Mouse (Mus musculus) adrenal gland, postnatal 4 days (tissue): ENCODE measurements around the gene Gm20425. TPM values are rescaled to one million over a fixed set of nuclear protein-coding genes. Genes with fewer than 3 reads are reported as not detected.
"Not testable (repeated sequence)": the region's sequence is repeated elsewhere in the genome, so short reads cannot be mapped to it uniquely, and the experiment has no call there.

ENCODE experiments used
- DNase-seq, 2 experiments: peaks; one replicate each; pipeline ENCODE4 v3.0.0; 2021 to 2022; ENCODE audit warnings: low spot score in 2 of 2, mixed read lengths in 2 of 2
- total RNA-seq, 2 experiments: library from RNA; stranded (reverse); gene quantifications; 2 replicates each; pipeline ENCODE4 v1.2.3; 2021

The Gm20425 gene
- total RNA-seq, 2 experiments from 2014 or later: 12.4 to 14.8 TPM

DNA sequence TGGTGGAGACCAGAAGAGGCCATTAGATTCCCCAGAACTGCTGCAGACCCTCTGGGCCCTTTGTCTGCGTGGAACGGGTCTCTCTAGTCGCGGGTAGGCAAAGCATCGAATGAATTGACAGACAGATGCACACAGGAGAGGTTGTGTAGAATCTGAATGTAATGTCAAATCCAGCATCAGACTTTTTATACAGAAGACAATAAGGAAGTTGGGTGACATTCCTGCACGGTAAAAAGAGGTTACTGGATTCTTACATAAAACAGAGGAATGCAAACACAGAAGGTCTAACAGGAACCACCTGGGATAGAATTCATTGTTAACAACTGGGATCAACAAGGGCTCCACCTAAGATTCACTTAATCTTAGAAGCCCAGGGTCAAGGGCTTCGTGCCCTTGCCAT is 74.9 kb downstream of the Gm20425 start:
- not testable (repeated sequence) for DNase-seq

DNA sequence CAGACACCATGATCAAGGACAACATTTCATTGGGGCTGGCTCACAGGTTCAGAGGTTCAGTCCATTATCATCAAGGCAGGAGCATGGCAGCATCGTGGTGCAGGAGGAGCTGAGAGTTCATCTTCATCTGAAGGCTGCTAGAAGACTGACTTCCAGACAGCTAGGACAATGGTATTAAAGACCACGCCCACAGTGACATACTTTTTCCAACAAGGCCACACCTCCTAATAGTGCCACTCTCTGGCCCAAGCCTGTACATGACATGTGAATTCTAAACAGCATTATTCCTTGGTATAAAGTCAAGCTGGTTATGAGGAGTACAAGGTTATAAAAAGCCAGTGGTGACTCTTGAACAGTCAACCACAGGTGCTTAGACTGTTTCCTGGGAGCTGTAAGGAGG is 75.5 kb downstream of the Gm20425 start:
- no peak for DNase-seq

GRCm38 (mm10) chr9:103153286-103153685 is 76.8 kb downstream of the Gm20425 start:
- no peak for DNase-seq

DNA sequence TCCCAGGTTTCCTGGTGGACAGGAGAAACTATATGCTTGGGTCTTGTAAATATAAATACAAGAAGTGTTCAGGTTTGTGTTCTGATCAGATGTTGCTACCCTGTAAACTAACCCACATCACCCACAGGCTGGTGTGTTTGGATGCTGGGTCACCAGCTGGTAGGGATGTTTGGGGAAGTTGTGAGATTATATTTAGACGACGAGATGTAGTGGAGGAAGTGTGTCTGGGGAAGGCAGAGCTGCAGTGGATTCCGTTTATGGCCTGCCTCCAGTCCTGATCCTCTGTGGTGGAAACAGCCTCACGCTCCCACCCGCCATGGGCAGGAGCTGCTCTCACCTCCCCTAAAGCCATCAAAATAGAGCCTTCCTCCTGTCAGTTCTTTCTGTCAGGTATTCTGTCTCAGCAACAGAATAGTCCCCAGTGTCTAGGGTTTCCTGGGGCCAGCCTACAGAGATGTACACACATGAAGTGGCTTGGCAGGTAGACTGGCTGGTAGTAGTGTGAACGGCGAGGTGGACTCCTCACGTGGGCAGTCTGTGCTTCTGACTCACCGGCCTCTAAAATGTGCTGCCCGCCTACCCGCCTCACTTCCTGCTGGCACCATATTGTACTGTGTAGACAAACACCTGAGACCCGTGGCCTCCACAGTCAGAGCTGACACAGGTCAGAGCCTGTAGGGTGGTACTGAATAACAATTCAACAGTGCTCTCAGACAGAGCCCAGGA is 80.9 kb downstream of the Gm20425 start:
- no peak for DNase-seq

GRCm38 (mm10) chr9:103147103-103147502 is 83.0 kb downstream of the Gm20425 start:
- DNase-seq: no peak

DNA sequence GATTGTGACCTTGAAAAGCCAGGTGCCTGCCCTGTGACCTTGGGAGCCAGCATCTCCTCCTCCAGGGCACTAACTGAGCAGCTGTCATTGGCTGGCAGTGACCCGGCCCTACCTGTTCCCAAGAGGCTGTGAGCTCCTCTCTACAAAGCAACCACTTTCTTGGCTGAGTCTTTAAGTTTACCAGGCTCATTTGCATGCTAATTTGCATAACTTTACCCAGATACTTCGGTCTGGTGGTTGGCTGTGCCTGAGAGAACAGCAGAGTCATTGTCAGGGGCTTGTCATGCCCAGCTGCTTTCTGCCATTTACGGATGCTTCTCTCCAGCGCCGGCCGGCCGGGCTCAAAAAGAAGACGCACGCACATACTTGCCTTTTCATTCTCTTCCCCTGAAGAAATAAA is 83.4 kb downstream of the Gm20425 start:
- DNase-seq: no peak

DNA sequence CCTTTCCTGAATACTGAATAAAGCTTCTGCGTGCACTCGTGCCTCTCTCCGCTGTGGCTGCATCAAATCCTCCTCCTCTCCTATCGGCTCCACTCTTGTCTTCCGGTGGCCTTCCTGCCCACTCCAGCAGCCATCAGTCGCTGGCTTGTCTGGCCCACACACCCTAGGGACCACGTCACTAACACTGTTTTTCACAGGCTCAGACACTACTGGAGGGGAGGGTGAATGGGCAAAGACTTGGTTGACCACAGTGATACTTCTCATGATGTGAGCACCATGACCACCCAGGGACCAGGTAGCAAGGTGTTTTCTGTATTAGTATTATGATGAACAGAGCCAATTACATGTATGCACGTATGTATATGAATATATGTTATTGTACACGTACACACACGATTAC is 83.8 kb downstream of the Gm20425 start:
- DNase-seq: no peak

- DNase-seq: no peak
Observed at GRCm38 (mm10) chr9:103145351-103145750, 84.8 kb downstream of the Gm20425 start.

GRCm38 (mm10) chr9:103143881-103144280 is 86.2 kb downstream of the Gm20425 start:
- DNase-seq: no peak

DNA sequence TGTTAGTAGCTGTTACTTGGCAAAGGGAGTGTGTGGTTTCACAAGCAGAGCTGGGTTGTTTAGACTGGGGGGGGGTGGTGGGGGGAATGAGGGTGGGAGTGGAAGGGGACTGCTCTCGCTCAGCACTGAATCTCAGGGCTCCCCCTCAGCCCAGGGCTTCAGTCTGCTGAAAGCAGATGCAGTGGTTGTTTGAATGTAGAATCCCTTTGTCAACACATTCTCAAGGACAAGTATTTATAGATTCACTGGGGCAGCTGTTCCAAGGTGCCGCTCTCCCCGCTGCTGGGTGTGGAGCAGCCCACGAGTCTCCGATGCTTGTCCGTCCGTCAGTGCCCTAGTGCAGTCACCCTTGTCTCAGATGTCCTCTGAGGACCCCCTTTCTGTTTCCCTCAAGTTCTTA is 88.8 kb downstream of the Gm20425 start:
- no peak for DNase-seq

GRCm38 (mm10) chr9:103140384-103140783 is 89.7 kb downstream of the Gm20425 start:
- no peak for DNase-seq

Other genes with a start within 250 kb of the Gm20425 start
- 10 to 100 TPM; 12.0 to 12.3 TPM for gene Slco2a1, start 241.6 kb downstream of the Gm20425 start, total RNA-seq
- 10 to 100 TPM in 1 of 2 experiments, 1 to 10 TPM in 1; 8.6 to 19.0 TPM for gene Rab6b, start 118.5 kb downstream of the Gm20425 start, total RNA-seq
- gene Srprb, start 28.2 kb downstream of the Gm20425 start, total RNA-seq: 10 to 100 TPM; 27.2 to 27.6 TPM
- 1,000 to 10,000 TPM in 1 of 2 experiments, 100 to 1,000 TPM in 1; 136 to 2,496 TPM for gene Trf, start 137 bp upstream of the Gm20425 start, total RNA-seq
- 10 to 100 TPM in 1 of 2 experiments, 1 to 10 TPM in 1; 3.6 to 18.5 TPM for gene 1300017J02Rik, start 74.8 kb upstream of the Gm20425 start, total RNA-seq
- gene Topbp1, start 74.9 kb upstream of the Gm20425 start, total RNA-seq: 10 to 100 TPM; 70.8 to 75.5 TPM
- gene Cdv3, start 135.5 kb upstream of the Gm20425 start, total RNA-seq: 100 to 1,000 TPM; 163 to 175 TPM